Mouse (Mus musculus) ovary, adult 18-20 months (tissue): ENCODE measurements around the gene Fip1l1.

Source experiments
- DNase-seq: peaks from one replicate; pipeline ENCODE4 v3.0.0; 2022; ENCODE audit warnings: low spot score, mixed read lengths

The Fip1l1 gene

GRCm38 (mm10) chr5:74535240-74536021 lies at the start of gene Fip1l1:
Gene Fip1l1 (plus strand): TSS chr5:74535449.
- DNase-seq, result peak; percentile 86

GRCm38 (mm10) chr5:74492705-74493104 lies 42.5 kb upstream of the Fip1l1 start:
- no peak for DNase-seq

DNA sequence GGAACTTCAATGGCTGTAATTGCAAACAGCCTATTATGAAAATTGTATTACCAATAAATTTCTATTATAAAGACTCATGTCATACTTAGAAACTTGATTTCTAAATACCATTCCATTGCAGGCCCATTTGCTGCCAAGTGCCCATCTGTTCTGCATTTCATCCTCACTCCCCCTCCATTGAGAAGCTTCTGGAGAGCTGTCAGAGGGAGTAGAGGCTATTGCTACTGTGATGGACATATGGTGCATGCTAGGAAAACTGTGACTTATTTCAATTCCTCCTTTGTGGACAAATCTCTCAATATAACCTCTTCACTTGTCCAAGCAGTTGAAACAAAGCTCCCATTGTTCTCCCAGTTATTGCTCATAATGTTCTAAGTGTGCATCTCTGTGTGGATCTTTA lies 23.6 kb upstream of the Fip1l1 start:
- DNase-seq, result no peak

- DNase-seq, result no peak
Observed at GRCm38 (mm10) chr5:74527025-74527424, 8.2 kb upstream of the Fip1l1 start.

GRCm38 (mm10) chr5:74530785-74531184 lies 4.5 kb upstream of the Fip1l1 start:
- no peak for DNase-seq

- DNase-seq, result peak; percentile 90
Observed at GRCm38 (mm10) chr5:74531630-74532280, 3.5 kb upstream of the Fip1l1 start, which contains the start of gene Scfd2. Gene Scfd2 (minus strand): TSS chr5:74531759.

DNA sequence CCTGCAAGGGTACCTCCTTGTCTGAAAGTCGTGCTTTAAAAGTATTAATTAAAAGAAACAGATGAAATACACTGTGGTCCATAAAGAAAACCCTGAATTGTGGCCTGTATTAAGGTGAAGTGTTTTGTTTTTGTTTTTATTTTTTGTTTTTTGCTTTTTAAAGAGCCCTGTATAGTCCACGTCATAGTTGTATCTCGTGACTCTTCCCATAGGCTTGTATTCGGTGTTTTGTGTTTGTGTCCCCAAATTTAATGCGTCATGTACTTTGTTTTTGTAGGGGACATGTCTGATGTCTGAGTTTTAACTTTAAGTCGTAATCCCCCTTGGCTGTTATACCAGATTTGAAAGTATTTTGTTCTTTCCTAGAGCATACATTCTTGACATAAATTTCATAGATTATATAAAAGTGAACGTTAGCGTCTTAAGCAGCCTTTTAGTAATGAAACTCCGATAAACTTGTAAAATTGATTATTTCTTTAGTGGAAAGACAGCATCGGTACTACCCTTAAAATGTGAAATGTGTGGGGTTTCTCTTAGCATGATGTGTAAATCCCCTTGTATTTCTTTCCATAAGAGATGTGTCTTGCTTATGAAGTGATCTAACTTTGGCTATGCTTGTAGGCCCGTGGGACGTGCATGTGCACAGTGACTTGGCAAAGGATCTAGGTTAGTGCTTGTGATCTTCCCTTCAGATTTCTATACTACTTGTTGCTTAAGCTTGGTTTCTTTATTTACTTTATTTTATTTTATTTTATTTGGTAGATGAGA lies 1.1 kb downstream of the Fip1l1 start:
- DNase-seq, result no peak

DNA sequence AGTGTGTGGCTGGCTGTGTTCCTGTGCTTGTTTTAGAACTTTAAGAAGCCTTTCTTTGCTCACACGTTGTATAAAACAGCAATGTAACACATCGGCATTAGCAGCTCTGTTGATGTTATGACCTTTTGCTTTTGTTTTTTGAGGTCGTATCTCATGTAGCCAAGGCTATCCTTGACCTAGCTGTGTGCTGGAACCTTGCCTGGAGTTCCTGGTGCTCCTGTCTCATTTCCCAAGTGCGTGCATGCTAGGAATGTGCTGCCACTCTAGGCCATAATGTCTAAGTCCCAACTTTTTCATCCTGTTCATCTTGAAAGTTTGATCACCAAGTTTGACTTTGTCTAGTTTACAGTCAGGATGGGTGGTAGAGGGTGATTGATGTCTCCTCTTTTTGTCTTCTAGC lies 10.4 kb downstream of the Fip1l1 start:
- DNase-seq, result no peak

- no peak for DNase-seq
Observed at GRCm38 (mm10) chr5:74549566-74549965, 14.3 kb downstream of the Fip1l1 start.

DNA sequence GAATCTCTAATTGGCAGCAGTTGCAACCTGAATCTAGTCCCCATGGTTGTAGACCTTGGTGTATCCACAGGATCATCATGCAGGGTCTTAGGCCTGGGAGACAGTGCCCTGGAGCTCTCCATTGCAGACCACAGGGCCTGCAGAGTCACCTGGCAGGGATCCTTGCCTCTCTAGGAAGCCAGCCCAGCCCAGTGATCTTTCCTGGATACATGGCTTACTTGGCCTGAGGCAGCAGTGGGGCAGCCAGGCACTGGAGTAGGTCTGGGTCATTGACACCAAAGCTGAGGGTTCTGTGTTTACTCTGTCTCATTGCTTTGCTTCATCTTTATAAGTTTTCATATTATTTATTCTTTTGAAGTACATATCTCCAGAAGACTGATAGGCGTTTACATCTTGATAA lies 25.9 kb downstream of the Fip1l1 start:
- no peak for DNase-seq

- no peak for DNase-seq
Observed at GRCm38 (mm10) chr5:74571767-74572166, 36.5 kb downstream of the Fip1l1 start.

- no peak for DNase-seq
Observed at GRCm38 (mm10) chr5:74589133-74589532, 53.9 kb downstream of the Fip1l1 start.

DNA sequence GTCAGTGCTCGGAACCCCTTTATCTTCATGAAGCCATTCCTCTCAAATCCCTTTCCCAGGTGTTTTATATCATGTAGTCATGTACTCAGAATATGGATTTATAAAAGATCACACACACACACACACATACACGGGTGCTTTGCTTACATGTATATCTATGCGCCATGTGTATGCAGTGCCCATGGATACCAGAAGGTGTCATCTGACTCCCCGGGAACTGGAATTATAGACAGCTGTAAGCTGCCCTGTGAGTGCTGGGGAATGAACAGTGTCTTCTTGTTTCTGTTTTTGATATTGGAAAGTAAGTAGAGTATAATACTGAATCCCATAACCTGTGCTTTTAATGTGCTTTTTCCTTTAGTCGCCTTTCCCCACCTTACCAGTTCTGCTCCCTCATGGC lies 56.2 kb downstream of the Fip1l1 start:
- no peak for DNase-seq

- no peak for DNase-seq
Observed at GRCm38 (mm10) chr5:74593147-74593546, 57.9 kb downstream of the Fip1l1 start.

DNA sequence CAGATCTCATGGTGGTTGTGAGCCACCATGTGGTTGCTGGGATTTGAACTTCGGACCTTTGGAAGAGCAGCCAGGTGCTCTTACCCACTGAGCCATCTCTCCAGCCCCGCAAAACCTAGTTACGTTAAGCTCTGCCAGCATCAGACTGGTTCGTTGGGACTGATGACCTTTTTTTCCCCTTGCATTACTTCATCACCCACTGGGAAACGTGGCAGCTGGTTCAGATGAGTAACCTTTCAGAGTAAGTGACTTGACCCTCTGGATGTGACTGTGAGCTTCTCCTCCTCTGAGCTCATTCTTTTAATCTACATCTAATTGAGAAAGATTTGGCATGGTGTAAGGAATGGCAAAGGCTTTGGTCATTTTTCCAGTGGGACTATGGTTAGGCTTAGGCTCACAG lies 64.8 kb downstream of the Fip1l1 start:
- no peak for DNase-seq

DNA sequence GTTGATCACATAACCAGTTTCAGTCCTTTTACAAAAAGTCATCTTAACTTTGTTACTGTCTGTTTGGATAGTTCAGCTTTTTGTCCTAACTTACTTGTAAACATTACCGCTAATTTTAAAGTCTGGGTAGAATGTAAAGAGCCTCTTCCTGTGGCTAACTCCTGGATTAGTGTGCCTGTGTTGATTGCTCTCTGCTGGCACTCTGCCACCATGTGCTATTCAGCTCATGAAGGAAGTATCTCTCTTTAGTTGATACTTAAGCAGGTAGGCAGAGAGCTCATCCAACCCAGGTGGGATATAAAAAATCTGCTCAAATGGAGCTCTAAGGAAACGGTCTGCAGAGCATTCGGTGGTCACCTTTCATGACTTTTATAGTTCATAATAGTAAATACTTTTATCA lies 65.9 kb downstream of the Fip1l1 start:
- DNase-seq, result no peak

DNA sequence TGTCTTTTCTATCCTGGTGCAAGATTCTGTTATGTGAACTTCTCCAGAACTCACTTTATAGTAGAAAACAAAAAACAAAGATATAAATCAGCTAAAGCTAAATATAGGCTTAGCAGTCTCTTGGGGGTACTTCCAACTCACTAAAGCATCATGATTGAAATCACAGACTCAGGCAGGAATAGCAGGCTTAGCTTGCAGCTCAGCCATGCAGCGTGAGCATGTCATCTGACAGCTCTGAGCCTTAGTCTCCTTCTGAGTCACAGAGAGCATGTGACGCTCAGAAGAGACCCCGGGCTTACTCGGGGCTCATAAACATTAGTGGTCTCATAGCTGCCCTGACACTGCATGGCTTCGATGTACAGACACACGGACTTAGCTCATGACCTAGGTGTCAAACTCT lies 66.7 kb downstream of the Fip1l1 start:
- no peak for DNase-seq

GRCm38 (mm10) chr5:74602371-74602770 lies 67.1 kb downstream of the Fip1l1 start:
- DNase-seq, result no peak

DNA sequence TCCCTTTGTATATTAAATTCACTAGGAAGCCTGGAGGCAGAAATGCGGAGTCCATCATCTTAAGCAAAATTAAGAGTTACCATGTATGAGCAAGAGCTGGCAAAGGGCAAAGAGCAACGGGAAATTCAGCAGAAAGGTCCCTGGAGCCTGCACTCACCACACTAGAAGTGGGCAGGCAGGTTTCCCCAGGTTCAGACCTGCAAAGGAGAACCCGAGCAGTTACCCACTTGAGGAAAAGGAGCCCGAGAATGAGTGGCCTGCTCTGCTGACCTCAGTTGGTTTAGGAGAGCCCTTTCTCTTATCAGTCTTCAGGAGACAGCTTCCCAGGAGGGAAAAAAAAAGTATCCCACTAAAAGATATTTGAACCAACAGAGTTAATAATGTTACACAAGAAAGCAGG lies 68.1 kb downstream of the Fip1l1 start:
- DNase-seq, result no peak

- no peak for DNase-seq
Observed at GRCm38 (mm10) chr5:74606213-74606612, 71.0 kb downstream of the Fip1l1 start.

DNA sequence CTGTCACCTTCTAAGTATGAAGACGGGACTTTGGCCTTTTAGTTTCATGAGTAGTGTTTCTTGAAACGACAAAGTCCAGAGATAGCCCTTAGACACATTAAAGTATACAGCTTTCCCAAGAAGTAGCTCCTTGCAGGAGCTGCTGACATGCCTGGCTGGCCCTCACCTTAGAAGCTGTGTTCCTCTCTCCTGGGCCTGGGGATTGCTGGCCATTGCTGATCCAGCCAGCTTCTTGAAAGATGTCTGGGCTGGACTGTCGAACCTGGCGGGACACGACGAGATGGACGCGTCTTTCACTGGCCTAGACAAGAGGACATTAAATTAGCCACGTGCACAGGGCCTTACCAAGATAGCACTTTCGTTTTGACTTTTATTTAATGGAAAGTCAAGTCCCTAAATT lies 75.3 kb downstream of the Fip1l1 start:
- DNase-seq, result no peak

DNA sequence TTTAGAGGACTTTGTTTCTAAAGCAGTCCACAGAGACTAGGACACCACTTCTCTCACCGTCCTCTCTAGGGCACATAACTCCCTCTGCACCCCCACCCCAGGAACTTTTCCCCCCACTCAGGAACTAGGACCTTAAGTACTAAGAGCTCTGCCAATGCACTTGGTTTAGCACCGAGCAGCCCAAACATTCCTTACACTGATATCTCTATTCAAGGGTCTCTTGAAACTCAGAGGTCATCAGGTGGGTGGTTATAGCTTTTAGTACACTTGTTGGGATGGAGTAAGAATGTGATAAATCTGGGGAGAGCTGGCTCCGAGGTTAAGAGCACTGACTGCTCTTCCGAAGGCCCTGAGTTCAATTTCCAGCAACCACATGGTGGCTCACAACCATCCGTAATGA lies 77.5 kb downstream of the Fip1l1 start:
- DNase-seq, result no peak
